Mouse (Mus musculus): ENCODE results near the gene Csdc2. TPM values are rescaled to one million over a fixed set of nuclear protein-coding genes. Genes with fewer than 3 reads are reported as not detected.
"Not testable (repeated sequence)": the region's sequence is repeated elsewhere in the genome, so short reads cannot be mapped to it uniquely, and the experiment has no call there.

The Csdc2 gene
- polyA plus RNA-seq (2012; rRNA removed): 228 and 277 TPM in 2 replicates

- peak in 1 of 2 experiments; percentile 72 for DNase-seq (ENCODE audit: extremely low spot score in 1 of 2, low spot score in 1 of 2)
Measured at GRCm38 (mm10) chr15:81936679-81937078, at the start of gene Csdc2. TSS of gene Csdc2 (plus strand) at chr15:81936759.

GRCm38 (mm10) chr15:81886795-81887550, 49.6 kb upstream of the Csdc2 start:
- DNase-seq (ENCODE audit: extremely low spot score in 1 of 2, low spot score in 1 of 2): no peak

GRCm38 (mm10) chr15:81889175-81889574, 47.4 kb upstream of the Csdc2 start:
- no peak for DNase-seq (ENCODE audit: extremely low spot score in 1 of 2, low spot score in 1 of 2)

- peak; percentile 62 to 75 for DNase-seq (ENCODE audit: extremely low spot score in 1 of 2, low spot score in 1 of 2)
Measured at GRCm38 (mm10) chr15:81891140-81891802, 45.3 kb upstream of the Csdc2 start.

GRCm38 (mm10) chr15:81891822-81892580, 44.6 kb upstream of the Csdc2 start:
- no peak for DNase-seq (ENCODE audit: extremely low spot score in 1 of 2, low spot score in 1 of 2)

GRCm38 (mm10) chr15:81894002-81894401, 42.6 kb upstream of the Csdc2 start:
- no peak for DNase-seq (ENCODE audit: extremely low spot score in 1 of 2, low spot score in 1 of 2)

GRCm38 (mm10) chr15:81896407-81896806, 40.2 kb upstream of the Csdc2 start:
- no peak for DNase-seq (ENCODE audit: extremely low spot score in 1 of 2, low spot score in 1 of 2)

GRCm38 (mm10) chr15:81897607-81898285, 38.8 kb upstream of the Csdc2 start:
- no peak for DNase-seq (ENCODE audit: extremely low spot score in 1 of 2, low spot score in 1 of 2)

- no peak for DNase-seq (ENCODE audit: extremely low spot score in 1 of 2, low spot score in 1 of 2)
Measured at GRCm38 (mm10) chr15:81898751-81899150, 37.8 kb upstream of the Csdc2 start.

GRCm38 (mm10) chr15:81904939-81905338, 31.6 kb upstream of the Csdc2 start:
- peak in 1 of 2 experiments; percentile 88 for DNase-seq (ENCODE audit: extremely low spot score in 1 of 2, low spot score in 1 of 2)

- DNase-seq (ENCODE audit: extremely low spot score in 1 of 2, low spot score in 1 of 2): no peak
Measured at GRCm38 (mm10) chr15:81907953-81908352, 28.6 kb upstream of the Csdc2 start.

- not testable (repeated sequence) for DNase-seq (ENCODE audit: extremely low spot score in 1 of 2, low spot score in 1 of 2)
Measured at GRCm38 (mm10) chr15:81908767-81909166, 27.8 kb upstream of the Csdc2 start.

- DNase-seq (ENCODE audit: extremely low spot score in 1 of 2, low spot score in 1 of 2): no peak
Measured at GRCm38 (mm10) chr15:81912498-81912897, 24.1 kb upstream of the Csdc2 start.

GRCm38 (mm10) chr15:81914668-81915067, 21.9 kb upstream of the Csdc2 start:
- DNase-seq (ENCODE audit: extremely low spot score in 1 of 2, low spot score in 1 of 2): no peak

- no peak for DNase-seq (ENCODE audit: extremely low spot score in 1 of 2, low spot score in 1 of 2)
Measured at GRCm38 (mm10) chr15:81915663-81916062, 20.9 kb upstream of the Csdc2 start.

- DNase-seq (ENCODE audit: extremely low spot score in 1 of 2, low spot score in 1 of 2): no peak
Measured at GRCm38 (mm10) chr15:81917201-81917600, 19.4 kb upstream of the Csdc2 start.

GRCm38 (mm10) chr15:81917621-81918463, 18.7 kb upstream of the Csdc2 start:
- peak in 1 of 2 experiments; percentile 88 for DNase-seq (ENCODE audit: extremely low spot score in 1 of 2, low spot score in 1 of 2)

GRCm38 (mm10) chr15:81919062-81919461, 17.5 kb upstream of the Csdc2 start:
- no peak for DNase-seq (ENCODE audit: extremely low spot score in 1 of 2, low spot score in 1 of 2)

GRCm38 (mm10) chr15:81920546-81921217, 15.9 kb upstream of the Csdc2 start:
- DNase-seq (ENCODE audit: extremely low spot score in 1 of 2, low spot score in 1 of 2): no peak
